In the genomic region with DNA sequence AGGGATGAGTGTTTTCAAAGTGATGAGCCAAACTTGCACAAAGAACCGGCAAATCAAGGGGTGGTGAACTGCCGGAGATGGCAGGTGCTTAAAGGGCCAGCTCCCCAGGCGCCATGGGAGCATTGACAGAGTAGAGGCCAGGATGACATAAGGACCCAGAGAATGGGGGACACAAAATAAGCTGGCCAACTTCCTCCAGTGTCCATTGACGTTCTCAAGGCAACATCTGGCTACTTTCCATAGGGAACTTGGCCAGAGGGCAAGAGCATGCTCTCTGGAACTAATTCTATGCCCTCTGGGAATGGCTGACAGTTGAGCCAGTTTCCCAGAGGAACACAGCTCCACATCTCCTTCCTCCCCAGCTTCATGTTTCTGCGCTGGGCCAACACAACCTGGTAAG, we compare ENCODE assay signal across 23 mouse cellular contexts. TPM values are rescaled to one million over a fixed set of nuclear protein-coding genes. Genes with fewer than 3 reads are reported as not detected.
DNase-seq lines count a peak whose midpoint lies in the region; ATAC-seq and TF ChIP-seq lines count a peak whose summit lies in the region.
"Had no signal": no experiment of that assay in that cellular context is flagged by ENCODE, and none has a peak within 500 bp of the region (broad histone marks: within the 10 kb centered on the region; RNA-seq: fewer than 3 reads in every experiment).

No protein-coding gene starts in this region.

- DNase-seq in cerebellum, adult 9-11 months, result peak; percentile 40
- no peak for DNase-seq in cerebellum, postnatal 4 days (ENCODE audit: low spot score in 2 of 2)
- DNase-seq in midbrain, postnatal 0 days (ENCODE audit: low spot score), result peak; percentile 22
- no peak for DNase-seq in midbrain, embryonic 11.5 days (ENCODE audit: low spot score, missing footprints)
- DNase-seq: cerebellum, postnatal 25 days; liver, postnatal 0 days; right cerebral cortex, postnatal 4 days had no signal

- 0 out of 2 replicates have a peak overlapping the region, but pooled peaks have one; percentile 9 for H3K27ac ChIP-seq in intestine, embryonic 15.5 days
- H3K27ac ChIP-seq in intestine, postnatal 0 days (ENCODE audit: low read depth, low read length), result no peak overlapping the region
- H3K27ac ChIP-seq in midbrain, postnatal 0 days (ENCODE audit: low read depth, low read length), result no peak overlapping the region
- H3K27ac ChIP-seq in midbrain, embryonic 11.5 days (ENCODE audit: low read depth, low read length), result no peak overlapping the region
- H3K27ac ChIP-seq: limb, embryonic 15.5 days had no signal

- H3K4me3 ChIP-seq in intestine, embryonic 15.5 days (replicated peaks), result no peak overlapping the region
- no peak overlapping the region for H3K4me3 ChIP-seq in intestine, postnatal 0 days (ENCODE audit: low read depth, low read length)
- H3K4me3 ChIP-seq in midbrain, postnatal 0 days (ENCODE audit: low read depth, low read length), result no peak overlapping the region
- H3K4me3 ChIP-seq in midbrain, embryonic 11.5 days (ENCODE audit: low read depth, low read length), result no peak overlapping the region
- H3K4me3 ChIP-seq: limb, embryonic 15.5 days; megakaryocyte, embryonic 14.5 days had no signal

- TF ChIP-seq CTCF in intestine, postnatal 0 days (IDR thresholded peaks at IDR 0.05; ENCODE audit: low read depth), result no peak
- TF ChIP-seq CTCF in midbrain, postnatal 0 days (IDR thresholded peaks at IDR 0.05), result no peak

- H3K4me2 ChIP-seq in intestine, embryonic 15.5 days (replicated peaks), result no peak overlapping the region
- no peak overlapping the region for H3K4me2 ChIP-seq in intestine, postnatal 0 days (replicated peaks; ENCODE audit: low read depth)
- H3K4me2 ChIP-seq in midbrain, postnatal 0 days (ENCODE audit: low read depth, low read length, poor library complexity, severe bottlenecking), result no peak overlapping the region
- no peak overlapping the region for H3K4me2 ChIP-seq in midbrain, embryonic 11.5 days
- H3K4me2 ChIP-seq: limb, embryonic 15.5 days had no signal

- no peaks in the 10 kb centered on the region for H3K9me3 ChIP-seq in intestine, embryonic 15.5 days
- H3K9me3 ChIP-seq in intestine, postnatal 0 days (ENCODE audit: control insufficient read depth), result no peaks in the 10 kb centered on the region
- H3K9me3 ChIP-seq in midbrain, postnatal 0 days (ENCODE audit: low read length), result no peaks in the 10 kb centered on the region
- H3K9me3 ChIP-seq in midbrain, embryonic 11.5 days (ENCODE audit: control insufficient read depth, low read length), result no peaks in the 10 kb centered on the region
- H3K9me3 ChIP-seq: limb, embryonic 15.5 days; megakaryocyte, embryonic 14.5 days had no signal

- WGBS in intestine, embryonic 15.5 days, result 73% methylated on average over 5 of the region's 5 CpGs
- WGBS in intestine, postnatal 0 days, result 60% methylated on average over 5 of the region's 5 CpGs
- WGBS in midbrain, postnatal 0 days, result 73% methylated on average over 5 of the region's 5 CpGs
- 79% methylated on average over 5 of the region's 5 CpGs for WGBS in midbrain, embryonic 11.5 days

- no peak overlapping the region for H3K9ac ChIP-seq in intestine, embryonic 15.5 days
- no peak overlapping the region for H3K9ac ChIP-seq in intestine, postnatal 0 days (ENCODE audit: low read depth, low read length)
- no peak overlapping the region for H3K9ac ChIP-seq in midbrain, postnatal 0 days (replicated peaks; ENCODE audit: low read length, poor library complexity, severe bottlenecking)
- H3K9ac ChIP-seq in midbrain, embryonic 11.5 days (ENCODE audit: low read length), result no peak overlapping the region
- H3K9ac ChIP-seq: limb, embryonic 15.5 days; liver, postnatal 0 days had no signal

- ATAC-seq in intestine, embryonic 15.5 days, result no peak
- no peak for ATAC-seq in intestine, postnatal 0 days
- ATAC-seq in midbrain, postnatal 0 days (ENCODE audit: low FRiP score), result no peak
- ATAC-seq in midbrain, embryonic 11.5 days (ENCODE audit: low FRiP score), result no peak
- ATAC-seq in erythroid progenitor cell, adult 5-6 weeks (replicated peaks; ENCODE audit: low FRiP score, poor library complexity, severe bottlenecking), result no peak
- ATAC-seq: liver, postnatal 0 days; midbrain, embryonic 16.5 days had no signal

- no peaks in the 10 kb centered on the region for H3K36me3 ChIP-seq in intestine, embryonic 15.5 days
- peaks cover 16% of the 10 kb centered on the region for H3K36me3 ChIP-seq in intestine, postnatal 0 days (ENCODE audit: control insufficient read depth, insufficient read depth)
- peaks cover 14% of the 10 kb centered on the region for H3K36me3 ChIP-seq in midbrain, postnatal 0 days (ENCODE audit: insufficient read depth, low read length)
- H3K36me3 ChIP-seq in midbrain, embryonic 11.5 days (ENCODE audit: control insufficient read depth, insufficient read depth, low read length), result no peaks in the 10 kb centered on the region

- H3K4me1 ChIP-seq in intestine, embryonic 15.5 days (replicated peaks), result peaks cover 11% of the 10 kb centered on the region; the same call in 1 of the 2 replicates
- no peaks in the 10 kb centered on the region for H3K4me1 ChIP-seq in intestine, postnatal 0 days (replicated peaks; ENCODE audit: control insufficient read depth, insufficient read depth, low read length)
- H3K4me1 ChIP-seq in midbrain, postnatal 0 days (ENCODE audit: insufficient read depth, low read length), result peaks cover 8% of the 10 kb centered on the region; the same call in 1 of the 2 replicates
- H3K4me1 ChIP-seq in midbrain, embryonic 11.5 days (ENCODE audit: control insufficient read depth, insufficient read depth, low read length), result peaks cover 11% of the 10 kb centered on the region

- no peaks in the 10 kb centered on the region for H3K27me3 ChIP-seq in intestine, embryonic 15.5 days (replicated peaks)
- H3K27me3 ChIP-seq in intestine, postnatal 0 days (replicated peaks; ENCODE audit: control insufficient read depth, insufficient read depth, low read length), result no peaks in the 10 kb centered on the region
- no peaks in the 10 kb centered on the region for H3K27me3 ChIP-seq in midbrain, postnatal 0 days (ENCODE audit: insufficient read depth, low read length)
- no peaks in the 10 kb centered on the region for H3K27me3 ChIP-seq in midbrain, embryonic 11.5 days (ENCODE audit: control insufficient read depth, insufficient read depth, low read length)
- H3K27me3 ChIP-seq: CH12.LX; limb, embryonic 15.5 days; megakaryocyte, embryonic 14.5 days had no signal

RNA-seq across cellular contexts. Expression of gene Ube2z, which starts 3.0 kb away (rescaled TPM):
- polyA plus RNA-seq in intestine, embryonic 15.5 days (2015; fragmentation: Nextera tagmentation; extraction: Ambion mirVana), result 35.3 and 37.1 TPM in 2 replicates
- 24.8 and 25.0 TPM in 2 replicates for polyA plus RNA-seq in intestine, postnatal 0 days (2015; fragmentation: Nextera tagmentation; extraction: Ambion mirVana)
- total RNA-seq in midbrain, postnatal 0 days (2014; rRNA removed), result 59.7 and 62.2 TPM in 2 replicates
- 33.0 and 36.0 TPM in 2 replicates for polyA plus RNA-seq in midbrain, postnatal 0 days (2015; fragmentation: Nextera tagmentation; extraction: Ambion mirVana)
- polyA plus RNA-seq in midbrain, embryonic 11.5 days (2014; fragmentation: Nextera tagmentation; extraction: Ambion mirVana), result 21.5 and 22.3 TPM in 2 replicates
- total RNA-seq in erythroid progenitor cell, adult 5-6 weeks (2015; ENCODE audit: low replicate concordance), result 18.7 and 19.7 TPM in 2 replicates
- total RNA-seq in erythroid progenitor cell, adult 5-6 weeks (2017; ENCODE audit: low replicate concordance), result 9.7 and 26.2 TPM in 2 replicates

RNA-seq across cellular contexts. Expression of gene Atp5g1, which starts 7.2 kb away (rescaled TPM):
- polyA plus RNA-seq in intestine, embryonic 15.5 days (2015; fragmentation: Nextera tagmentation; extraction: Ambion mirVana), result 930 and 1,145 TPM in 2 replicates
- polyA plus RNA-seq in intestine, postnatal 0 days (2015; fragmentation: Nextera tagmentation; extraction: Ambion mirVana), result 1,112 and 1,236 TPM in 2 replicates
- total RNA-seq in midbrain, postnatal 0 days (2014; rRNA removed), result 469 and 710 TPM in 2 replicates
- 984 and 1,088 TPM in 2 replicates for polyA plus RNA-seq in midbrain, postnatal 0 days (2015; fragmentation: Nextera tagmentation; extraction: Ambion mirVana)
- 405 and 437 TPM in 2 replicates for polyA plus RNA-seq in midbrain, embryonic 11.5 days (2014; fragmentation: Nextera tagmentation; extraction: Ambion mirVana)
- total RNA-seq in erythroid progenitor cell, adult 5-6 weeks (2015; ENCODE audit: low replicate concordance), result 98.9 and 122 TPM in 2 replicates
- total RNA-seq in erythroid progenitor cell, adult 5-6 weeks (2017; ENCODE audit: low replicate concordance), result 9.5 and 20.2 TPM in 2 replicates

RNA-seq across cellular contexts. Expression of gene Snf8, which starts 33.5 kb away (rescaled TPM):
- 96.3 and 105 TPM in 2 replicates for polyA plus RNA-seq in intestine, embryonic 15.5 days (2015; fragmentation: Nextera tagmentation; extraction: Ambion mirVana)
- polyA plus RNA-seq in intestine, postnatal 0 days (2015; fragmentation: Nextera tagmentation; extraction: Ambion mirVana), result 91.8 and 99.2 TPM in 2 replicates
- total RNA-seq in midbrain, postnatal 0 days (2014; rRNA removed), result 23.2 and 38.6 TPM in 2 replicates
- 114 TPM in 2 replicates for polyA plus RNA-seq in midbrain, postnatal 0 days (2015; fragmentation: Nextera tagmentation; extraction: Ambion mirVana)
- 36.7 and 43.0 TPM in 2 replicates for polyA plus RNA-seq in midbrain, embryonic 11.5 days (2014; fragmentation: Nextera tagmentation; extraction: Ambion mirVana)
- 22.0 and 55.8 TPM in 2 replicates for total RNA-seq in erythroid progenitor cell, adult 5-6 weeks (2015; ENCODE audit: low replicate concordance)
- 5.6 and 25.9 TPM in 2 replicates for total RNA-seq in erythroid progenitor cell, adult 5-6 weeks (2017; ENCODE audit: low replicate concordance)

RNA-seq across cellular contexts. Expression of gene Calcoco2, which starts 43.5 kb away (rescaled TPM):
- not detected in 2 replicates for polyA plus RNA-seq in intestine, embryonic 15.5 days (2015; fragmentation: Nextera tagmentation; extraction: Ambion mirVana)
- not detected in 2 replicates for polyA plus RNA-seq in intestine, postnatal 0 days (2015; fragmentation: Nextera tagmentation; extraction: Ambion mirVana)
- not detected in 2 replicates for total RNA-seq in midbrain, postnatal 0 days (2014; rRNA removed)
- polyA plus RNA-seq in midbrain, postnatal 0 days (2015; fragmentation: Nextera tagmentation; extraction: Ambion mirVana), result not detected in 2 replicates
- not detected in 2 replicates for polyA plus RNA-seq in midbrain, embryonic 11.5 days (2014; fragmentation: Nextera tagmentation; extraction: Ambion mirVana)
- not detected in 2 replicates for total RNA-seq in erythroid progenitor cell, adult 5-6 weeks (2015; ENCODE audit: low replicate concordance)
- not detected in 2 replicates for total RNA-seq in erythroid progenitor cell, adult 5-6 weeks (2017; ENCODE audit: low replicate concordance)
- total RNA-seq: CH12.LX; gastrocnemius, adult 18-20 months; granulocyte monocyte progenitor cell, adult 5-6 weeks; hematopoietic stem cell, adult 5-6 weeks; left cerebral cortex, postnatal 36 days; MEL had no signal
- polyA plus RNA-seq: forebrain, embryonic 11.5 days; kidney, embryonic 16.5 days; limb, embryonic 15.5 days; liver, postnatal 0 days; midbrain, embryonic 16.5 days had no signal

RNA-seq across cellular contexts. Expression of gene Gip, which starts 43.9 kb away (rescaled TPM):
- polyA plus RNA-seq in intestine, embryonic 15.5 days (2015; fragmentation: Nextera tagmentation; extraction: Ambion mirVana), result 4.9 and 5.8 TPM in 2 replicates
- 142 and 149 TPM in 2 replicates for polyA plus RNA-seq in intestine, postnatal 0 days (2015; fragmentation: Nextera tagmentation; extraction: Ambion mirVana)
- total RNA-seq in midbrain, postnatal 0 days (2014; rRNA removed), result not detected in 2 replicates
- polyA plus RNA-seq in midbrain, postnatal 0 days (2015; fragmentation: Nextera tagmentation; extraction: Ambion mirVana), result not detected in 2 replicates
- polyA plus RNA-seq in midbrain, embryonic 11.5 days (2014; fragmentation: Nextera tagmentation; extraction: Ambion mirVana), result not detected in 2 replicates
- not detected in 2 replicates for total RNA-seq in erythroid progenitor cell, adult 5-6 weeks (2015; ENCODE audit: low replicate concordance)
- total RNA-seq in erythroid progenitor cell, adult 5-6 weeks (2017; ENCODE audit: low replicate concordance), result not detected in 2 replicates
- total RNA-seq: CH12.LX; gastrocnemius, adult 18-20 months; granulocyte monocyte progenitor cell, adult 5-6 weeks; hematopoietic stem cell, adult 5-6 weeks; layer of hippocampus, adult 8-10 months; left cerebral cortex, postnatal 36 days had no signal
- polyA plus RNA-seq: forebrain, embryonic 11.5 days; kidney, embryonic 16.5 days; limb, embryonic 15.5 days; liver, postnatal 0 days; midbrain, embryonic 16.5 days; urinary bladder, adult 2 months had no signal

Comparison
In these comparisons a context has a peak if more than half of its experiments do, and no peak if none do; other contexts are left out.
1. DNase-seq: peak in cerebellum, adult 9-11 months (single experiment) and midbrain, postnatal 0 days (single experiment); none in cerebellum, postnatal 4 days (0 of 2) and midbrain, embryonic 11.5 days (single experiment).